Mouse (Mus musculus): ENCODE measurements around the gene Fbxo42. TPM values are rescaled to one million over a fixed set of nuclear protein-coding genes. Genes with fewer than 3 reads are reported as not detected.

Gene Fbxo42
- total RNA-seq, 2 experiments from 2014 or later, result 9.1 to 10.8 TPM

DNA sequence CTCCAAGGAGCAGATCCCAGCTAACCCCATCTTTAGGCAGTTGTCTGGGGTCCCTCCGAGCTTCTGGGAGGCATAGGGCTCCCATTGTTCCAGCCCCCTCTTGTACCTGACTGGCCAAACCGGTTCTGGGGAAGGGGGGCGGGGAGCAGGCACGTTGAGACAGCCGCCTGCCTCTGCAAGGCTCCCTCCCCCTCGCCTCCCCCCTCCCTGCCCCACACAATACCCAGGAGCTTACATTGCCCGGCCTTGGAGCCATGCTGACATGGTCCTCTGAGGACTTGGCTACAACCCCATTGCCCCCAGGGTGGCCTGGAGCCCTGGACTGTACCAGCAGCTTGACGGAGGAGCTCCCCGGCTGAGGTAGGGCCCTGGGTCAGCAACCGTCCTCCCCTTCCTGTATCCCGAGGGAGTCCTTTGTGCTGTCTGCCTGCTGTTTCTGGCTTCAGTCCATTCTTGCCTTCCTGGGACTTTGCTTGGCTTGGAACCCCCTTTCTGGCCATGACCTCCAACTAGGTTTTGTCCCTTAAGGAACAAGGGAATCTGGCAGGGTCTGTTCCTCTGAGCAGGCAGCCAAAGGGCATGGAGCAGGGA is 95.0 kb downstream of the Fbxo42 start:
- DNase-seq, result no peak
- intact Hi-C loops (cut with DNase I; ENCODE audit: low total_unique reads), result no loop called here

GRCm38 (mm10) chr4:141243636-141244035 is 95.9 kb downstream of the Fbxo42 start:
- intact Hi-C loops (cut with DNase I; ENCODE audit: low total_unique reads), result no loop called here
- no peak for DNase-seq

DNA sequence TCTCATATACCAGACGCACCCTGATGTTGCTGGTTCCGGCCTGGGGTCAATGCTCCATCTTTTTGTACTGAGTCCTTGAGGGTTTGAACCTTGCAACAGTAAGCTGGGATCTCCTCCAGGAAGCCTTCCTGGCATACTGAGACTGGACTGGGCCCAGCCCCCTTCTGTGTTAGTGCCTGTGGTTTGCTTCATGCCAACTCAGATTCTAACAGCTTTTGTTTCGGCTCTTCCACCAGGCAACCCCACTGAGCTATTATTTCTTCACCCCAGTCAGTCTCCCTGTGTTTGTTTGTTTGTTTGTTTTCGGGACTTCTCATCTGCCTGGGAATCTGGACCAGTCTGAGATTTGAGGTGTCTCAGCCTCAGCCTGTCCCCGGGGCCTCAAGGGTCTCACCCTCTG is 96.7 kb downstream of the Fbxo42 start:
- no peak for DNase-seq
- intact Hi-C loops (cut with DNase I; ENCODE audit: low total_unique reads), result no loop called here

DNA sequence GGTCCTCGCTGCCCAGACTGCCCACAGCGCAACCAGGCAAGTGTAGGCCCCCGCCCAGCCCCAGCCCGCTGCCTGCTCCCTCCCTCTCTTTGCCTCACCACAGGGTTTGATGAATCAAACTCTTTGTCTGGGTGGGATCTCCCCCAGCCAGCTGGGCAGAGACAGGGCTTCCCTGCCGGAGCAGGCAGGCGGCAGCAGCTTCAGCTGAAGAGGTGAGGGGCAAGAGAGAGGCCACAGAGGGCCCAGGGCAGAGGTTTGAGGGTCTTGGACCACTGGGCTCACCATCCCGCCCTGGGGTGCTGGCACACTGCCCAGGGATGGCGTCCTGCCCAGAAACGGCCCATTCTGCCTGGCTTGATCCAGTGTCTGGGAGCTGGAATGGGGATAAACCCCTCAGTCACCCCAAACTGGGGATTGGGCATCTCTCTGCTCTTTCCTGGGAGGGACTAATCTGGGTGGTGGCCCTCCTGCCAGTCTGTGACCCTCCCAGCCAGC is 97.3 kb downstream of the Fbxo42 start:
- intact Hi-C loops (cut with DNase I; ENCODE audit: low total_unique reads), result no loop called here
- DNase-seq, result peak; percentile 61

DNA sequence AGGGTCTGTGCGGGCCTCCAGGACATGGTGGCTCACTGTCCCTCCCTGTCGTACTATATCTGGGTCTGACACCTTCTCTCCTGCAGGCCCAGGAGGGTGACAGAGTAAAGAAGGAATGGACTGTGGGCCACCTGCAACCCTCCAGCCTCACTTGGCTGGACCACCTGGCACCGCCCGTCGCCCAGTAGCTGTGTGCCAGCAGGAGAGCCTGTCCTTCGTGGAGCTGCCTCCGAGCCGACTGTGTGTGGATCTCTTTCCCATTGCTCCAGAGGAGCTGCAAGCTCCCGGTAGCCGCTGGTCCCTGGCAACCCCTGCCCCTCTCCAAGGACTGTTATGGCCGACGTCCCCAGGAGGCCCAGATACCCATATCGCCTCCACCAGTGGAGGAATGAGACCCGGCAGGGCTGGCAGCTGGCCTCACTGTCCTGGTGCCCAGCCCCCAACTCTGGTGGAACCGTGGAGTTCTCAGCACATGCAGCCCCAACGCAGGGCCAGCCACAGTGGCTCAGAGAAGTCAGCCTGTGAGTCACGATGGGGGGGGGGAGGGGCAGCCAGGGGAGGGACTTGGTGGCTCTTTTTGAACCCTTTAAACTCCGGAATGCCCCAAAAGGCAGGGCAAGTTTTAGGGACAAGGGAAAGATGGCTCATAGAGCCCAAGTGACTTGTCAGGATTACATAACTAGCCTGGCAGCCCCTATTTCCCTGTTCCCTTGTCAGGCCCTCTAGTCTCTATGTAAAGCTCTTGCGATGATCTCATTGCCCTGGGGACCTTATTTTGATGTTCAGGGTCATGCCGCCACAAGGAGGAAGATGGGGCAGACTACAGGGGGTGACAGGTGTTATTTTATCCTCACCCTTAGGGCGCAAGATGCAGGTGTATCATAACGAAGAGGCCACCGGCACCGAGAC is 98.6 kb downstream of the Fbxo42 start:
- DNase-seq, result no peak
- intact Hi-C loops (cut with DNase I; ENCODE audit: low total_unique reads), result no loop called here

DNA sequence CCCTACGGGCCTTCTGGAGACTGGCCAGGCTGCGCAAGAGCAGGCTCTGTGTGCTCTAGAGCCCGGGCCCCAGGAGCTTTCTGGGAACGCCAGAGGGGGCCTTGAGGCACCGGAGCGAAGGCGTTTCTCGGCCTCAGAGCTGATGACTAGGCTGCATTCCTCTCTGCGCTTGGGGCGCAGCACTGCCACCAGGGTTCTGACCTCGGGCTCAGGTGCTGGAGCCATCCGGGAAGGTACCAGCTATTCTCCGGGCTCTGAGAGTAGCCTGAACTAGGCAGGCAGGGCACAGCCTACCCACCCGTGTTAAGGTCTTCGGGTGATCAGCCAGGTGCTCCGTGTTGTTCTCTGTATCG is 99.3 kb downstream of the Fbxo42 start:
- intact Hi-C loops (cut with DNase I; ENCODE audit: low total_unique reads), result no loop called here
- no peak for DNase-seq

GRCm38 (mm10) chr4:141247776-141248613 is 100.3 kb downstream of the Fbxo42 start:
- peak; percentile 64 for DNase-seq
- intact Hi-C loops (cut with DNase I; ENCODE audit: low total_unique reads), result no loop called here

DNA sequence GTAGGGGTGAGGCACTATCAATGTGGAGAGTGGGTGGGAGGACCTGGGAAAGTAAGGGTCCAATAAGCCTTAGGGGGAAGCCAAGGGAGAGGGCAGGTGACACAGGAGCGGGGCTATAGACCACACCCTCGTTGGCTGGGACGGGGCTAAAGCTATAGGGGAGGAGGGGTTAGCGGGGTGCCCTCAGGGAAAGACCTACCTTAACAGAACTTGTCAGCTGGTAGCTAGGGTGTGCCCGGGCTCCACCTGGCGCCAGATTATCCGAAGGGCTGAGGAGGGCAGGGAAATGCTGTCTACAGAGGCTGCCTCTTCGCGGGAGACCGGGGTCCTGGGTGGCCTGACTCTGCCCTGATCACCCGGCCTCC is 100.9 kb downstream of the Fbxo42 start:
- DNase-seq, result no peak
- intact Hi-C loops (cut with DNase I; ENCODE audit: low total_unique reads), result no loop called here

GRCm38 (mm10) chr4:141249383-141249782 is 101.7 kb downstream of the Fbxo42 start:
- intact Hi-C loops (cut with DNase I; ENCODE audit: low total_unique reads), result no loop called here
- DNase-seq, result no peak

DNA sequence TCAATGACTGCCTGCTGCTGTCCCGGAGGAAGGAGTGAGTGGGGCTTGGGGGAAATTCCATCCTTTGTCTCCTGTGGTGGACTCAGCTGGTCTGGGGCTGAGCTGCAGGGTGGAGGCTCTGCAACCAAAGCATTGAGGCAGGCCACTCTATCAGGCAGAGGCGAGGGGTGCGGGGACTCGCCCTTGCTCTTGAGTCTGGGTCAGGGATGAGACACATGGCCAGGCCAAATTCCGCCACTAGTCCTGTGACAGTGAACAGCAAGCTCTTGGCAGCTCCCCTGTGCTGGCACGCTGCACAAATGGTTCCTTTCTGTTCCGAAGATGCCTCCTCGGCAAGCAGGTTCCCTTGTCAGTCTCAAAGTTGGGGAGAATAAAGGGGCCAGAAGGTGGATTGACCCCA is 103.4 kb downstream of the Fbxo42 start:
- DNase-seq, result no peak
- intact Hi-C loops (cut with DNase I; ENCODE audit: low total_unique reads), result no loop called here

DNA sequence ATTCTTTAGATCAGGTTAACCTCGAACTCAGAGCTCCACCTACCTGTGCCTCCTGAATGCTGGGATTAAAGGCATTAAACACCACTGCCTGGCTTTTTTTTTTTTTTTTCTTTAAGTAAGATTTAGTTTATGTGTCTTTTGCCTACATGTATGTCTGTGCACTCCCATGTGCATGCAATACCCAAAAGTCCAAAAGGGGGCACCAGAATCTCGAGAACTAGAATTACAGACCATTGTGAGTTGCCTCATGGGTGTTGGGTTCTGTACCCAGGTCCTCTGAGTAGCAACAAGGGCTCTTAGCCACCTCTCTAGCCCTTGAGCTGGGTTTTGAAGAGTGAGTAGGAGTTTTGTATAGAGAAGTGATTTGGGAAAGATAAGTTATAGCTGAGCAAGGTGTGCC is 104.9 kb downstream of the Fbxo42 start:
- intact Hi-C loops (cut with DNase I; ENCODE audit: low total_unique reads), result no loop called here

More for the DNA sequence above, 104.9 kb downstream of the Fbxo42 start:
- no peak for DNase-seq

Other genes starting within 250 kb of the Fbxo42 start
- 100 to 1,000 TPM; 101 to 150 TPM for gene Padi2, start 241.6 kb upstream of the Fbxo42 start, total RNA-seq (2021)
- gene Sdhb, start 186.7 kb upstream of the Fbxo42 start, total RNA-seq (2021), result 100 to 1,000 TPM; 480 to 609 TPM
- 10 to 100 TPM; 16.1 to 17.0 TPM for gene Atp13a2, start 161.0 kb upstream of the Fbxo42 start, total RNA-seq (2021)
- gene Mfap2, start 137.5 kb upstream of the Fbxo42 start, total RNA-seq (2021), result 10 to 100 TPM; 33.9 to 47.3 TPM
- 1 to 10 TPM; 2.6 to 4.0 TPM for gene Crocc, start 87.4 kb upstream of the Fbxo42 start, total RNA-seq (2021)
- 10 to 100 TPM; 19.9 to 21.7 TPM for gene Necap2, start 69.6 kb upstream of the Fbxo42 start, total RNA-seq (2021)
- not detected for gene Spata21, start 59.6 kb upstream of the Fbxo42 start, total RNA-seq (2021)
- gene Szrd1, start 8.1 kb upstream of the Fbxo42 start, total RNA-seq (2021), result 100 to 1,000 TPM; 161 to 166 TPM
- gene Rsg1, start 66.0 kb downstream of the Fbxo42 start, total RNA-seq (2021), result under 1 TPM; 0.21 to 0.38 TPM
- gene Arhgef19, start 91.6 kb downstream of the Fbxo42 start, total RNA-seq (2021), result 1 to 10 TPM; 1.3 to 1.4 TPM
- 1 to 10 TPM; 2.9 to 3.7 TPM for gene Epha2, start 153.3 kb downstream of the Fbxo42 start, total RNA-seq (2021)
- gene Fam131c, start 220.3 kb downstream of the Fbxo42 start, total RNA-seq (2021), result under 1 TPM in 1 of 2 experiments, not detected in 1; 0.25 TPM